Mouse (Mus musculus) liver, embryonic 14.5 days (tissue): Measurements from ENCODE around the gene Il18r1.

Experiments
- CTCF ChIP-seq: IDR thresholded peaks from 2 replicates; pipeline ENCODE4 v1.5.1; 2016; ENCODE audit warnings: antibody characterized with exemption, low read depth, control low read depth
- EP300 ChIP-seq: IDR thresholded peaks from 2 replicates; pipeline ENCODE4 v1.6.1; 2016; ENCODE audit warnings: antibody characterized with exemption, low read depth

GRCm38 (mm10) chr1:40529287-40529686 lies 63.9 kb downstream of the Il18r1 start:
- TF ChIP-seq CTCF = no peak
- no peak for TF ChIP-seq EP300
